Mouse (Mus musculus) stomach, embryonic 15.5 days (tissue): ENCODE measurements around the gene Reep3. TPM values are rescaled to one million over a fixed set of nuclear protein-coding genes. Genes with fewer than 3 reads are reported as not detected.

Experiments
- ATAC-seq: fragments of 200-750 bp; cut with Nextera tagmentation; 2 replicates; pipeline ENCODE4 v1.8.0; 2017; ENCODE audit warnings: low read depth, moderate number of reproducible peaks, moderate TSS enrichment; ENCODE audit not compliant: insufficient read depth, low FRiP score
- H3K27ac ChIP-seq: fragments of 300-500 bp; sonication (generic); 2 replicates; pipeline ENCODE4 v1.5.1; 2015; ENCODE audit warnings: mild to moderate bottlenecking, inconsistent platforms
- H3K27me3 ChIP-seq: fragments of 300-500 bp; sonication (generic); replicated peaks from 2 replicates; pipeline ENCODE4 v1.6.1; 2015; ENCODE audit warnings: inconsistent platforms
- H3K36me3 ChIP-seq: fragments of 300-500 bp; sonication (generic); 2 replicates; pipeline ENCODE4 v1.6.1; 2015; ENCODE audit warnings: inconsistent platforms
- H3K4me1 ChIP-seq: fragments of 300-500 bp; sonication (generic); 2 replicates; pipeline ENCODE4 v1.6.1; 2015; ENCODE audit warnings: inconsistent platforms
- H3K4me2 ChIP-seq: fragments of 300-500 bp; sonication (generic); 2 replicates; pipeline ENCODE4 v1.6.1; 2015; ENCODE audit warnings: mild to moderate bottlenecking, inconsistent platforms
- H3K4me3 ChIP-seq: fragments of 300-500 bp; sonication (generic); replicated peaks from 2 replicates; pipeline ENCODE4 v1.5.1; 2015; ENCODE audit warnings: inconsistent platforms
- H3K9ac ChIP-seq: fragments of 300-500 bp; sonication (generic); 2 replicates; pipeline ENCODE4 v1.6.1; 2015; ENCODE audit warnings: inconsistent platforms
- H3K9me3 ChIP-seq: fragments of 300-500 bp; sonication (generic); 2 replicates; pipeline ENCODE4 v1.6.1; 2016; ENCODE audit warnings: inconsistent platforms
- WGBS: fragments of 180-500 bp; shearing (Covaris S2); methylation state at CpG from one replicate; pipeline ENCODE4 v1.1.7; 2015; 5-methylcytosine and 5-hydroxymethylcytosine counted together
- polyA plus RNA-seq: library from polyadenylated mRNA; unstranded; fragments of >200 nt; fragmentation: Nextera tagmentation; extraction: Ambion mirVana; gene quantifications from 2 replicates; pipeline ENCODE4 v1.2.1, GENCODE M21; 2015

Gene Reep3
- polyA plus RNA-seq, 1 experiment from 2014 or later: 47.6 TPM

DNA sequence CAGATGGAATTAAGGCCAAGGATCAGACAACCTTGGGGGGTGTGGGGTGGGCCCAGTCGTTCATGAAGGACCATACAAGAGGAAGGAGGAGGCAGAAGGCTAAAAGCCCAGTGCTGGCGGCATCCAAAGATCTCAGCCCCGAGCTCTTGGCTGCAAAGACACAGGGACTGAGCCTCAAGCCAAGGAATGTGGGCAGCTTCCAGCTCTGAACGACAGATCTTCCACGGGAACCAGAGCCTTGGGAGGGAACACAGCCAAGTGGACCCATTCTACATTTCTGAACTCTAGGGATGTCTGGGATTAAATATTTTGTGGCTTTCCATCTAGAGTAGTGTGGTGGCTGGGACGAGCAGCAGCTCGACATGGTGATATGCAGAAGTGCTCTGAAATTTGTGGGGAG lies 38.4 kb downstream of the Reep3 start:
- no peak for ATAC-seq
- Histone ChIP-seq H3K9ac (no peak overlapping the region), H3K9me3 (no peaks in the 10 kb centered on the region), H3K27me3 (no peaks in the 10 kb centered on the region), H3K4me1 (peaks cover 15% of the 10 kb centered on the region), H3K27ac (peak overlapping the region; percentile 33; the same call in 1 of the 2 replicates), H3K4me3 (no peak overlapping the region), H3K36me3 (no peaks in the 10 kb centered on the region), H3K4me2 (no peak overlapping the region)
- 45% methylated on average over 7 of the region's 7 CpGs for WGBS

DNA sequence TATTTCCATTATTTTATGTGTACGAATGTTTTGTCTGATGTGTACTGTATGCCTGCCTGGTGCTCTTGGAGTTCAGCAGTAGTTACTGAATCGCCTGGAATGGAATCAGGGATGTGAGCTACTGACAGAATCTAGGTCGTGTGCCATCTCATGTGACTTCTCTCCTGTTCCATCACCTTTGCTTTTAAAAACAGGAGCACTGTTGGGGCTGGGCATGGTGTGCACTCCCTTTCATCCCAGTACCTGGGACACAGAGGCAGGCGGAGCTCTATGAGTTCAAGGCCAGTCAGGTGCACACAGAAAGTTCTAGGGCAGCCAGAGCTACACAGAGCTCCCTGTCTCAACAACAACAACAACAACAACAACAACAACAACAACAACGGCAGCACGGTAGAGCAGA lies 39.0 kb downstream of the Reep3 start:
- Histone ChIP-seq H3K27me3 (no peaks in the 10 kb centered on the region), H3K4me3 (no peak overlapping the region), H3K9ac (no peak overlapping the region), H3K36me3 (no peaks in the 10 kb centered on the region), H3K9me3 (no peaks in the 10 kb centered on the region), H3K4me2 (no peak overlapping the region), H3K27ac (peak overlapping the region; percentile 33; the same call in 1 of the 2 replicates), H3K4me1 (peaks cover 15% of the 10 kb centered on the region)
- no peak for ATAC-seq
- WGBS: 90% methylated on average over 6 of the region's 6 CpGs

DNA sequence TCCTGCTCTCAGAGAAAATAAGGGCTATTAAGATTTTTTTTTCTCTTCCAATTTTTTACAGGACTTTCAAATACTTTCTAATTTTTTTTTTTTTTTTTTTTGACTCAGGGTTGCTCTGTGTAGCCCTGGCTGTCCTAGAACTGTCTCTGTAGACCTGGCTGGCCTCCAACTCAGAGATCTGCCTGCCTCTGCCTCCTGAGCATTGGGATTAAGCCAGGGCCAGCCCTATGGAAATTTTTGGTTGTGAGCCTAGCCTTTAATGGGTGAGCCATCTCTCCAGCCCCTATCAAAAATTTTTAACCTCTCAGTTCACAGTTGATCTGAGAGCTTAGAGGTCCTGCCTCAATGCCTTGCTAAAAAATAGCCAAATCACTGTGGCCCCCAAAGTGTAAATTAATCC lies 39.5 kb downstream of the Reep3 start:
- no peak overlapping the region for H3K4me2 ChIP-seq
- H3K9ac ChIP-seq: no peak overlapping the region
- H3K27me3 ChIP-seq: no peaks in the 10 kb centered on the region
- H3K27ac ChIP-seq: 0 out of 2 replicates have a peak overlapping the region, but pooled peaks have one; percentile 84
- H3K4me1 ChIP-seq: peaks cover 15% of the 10 kb centered on the region
- no peak for ATAC-seq
- no peaks in the 10 kb centered on the region for H3K36me3 ChIP-seq
- H3K9me3 ChIP-seq: no peaks in the 10 kb centered on the region
- no peak overlapping the region for H3K4me3 ChIP-seq

DNA sequence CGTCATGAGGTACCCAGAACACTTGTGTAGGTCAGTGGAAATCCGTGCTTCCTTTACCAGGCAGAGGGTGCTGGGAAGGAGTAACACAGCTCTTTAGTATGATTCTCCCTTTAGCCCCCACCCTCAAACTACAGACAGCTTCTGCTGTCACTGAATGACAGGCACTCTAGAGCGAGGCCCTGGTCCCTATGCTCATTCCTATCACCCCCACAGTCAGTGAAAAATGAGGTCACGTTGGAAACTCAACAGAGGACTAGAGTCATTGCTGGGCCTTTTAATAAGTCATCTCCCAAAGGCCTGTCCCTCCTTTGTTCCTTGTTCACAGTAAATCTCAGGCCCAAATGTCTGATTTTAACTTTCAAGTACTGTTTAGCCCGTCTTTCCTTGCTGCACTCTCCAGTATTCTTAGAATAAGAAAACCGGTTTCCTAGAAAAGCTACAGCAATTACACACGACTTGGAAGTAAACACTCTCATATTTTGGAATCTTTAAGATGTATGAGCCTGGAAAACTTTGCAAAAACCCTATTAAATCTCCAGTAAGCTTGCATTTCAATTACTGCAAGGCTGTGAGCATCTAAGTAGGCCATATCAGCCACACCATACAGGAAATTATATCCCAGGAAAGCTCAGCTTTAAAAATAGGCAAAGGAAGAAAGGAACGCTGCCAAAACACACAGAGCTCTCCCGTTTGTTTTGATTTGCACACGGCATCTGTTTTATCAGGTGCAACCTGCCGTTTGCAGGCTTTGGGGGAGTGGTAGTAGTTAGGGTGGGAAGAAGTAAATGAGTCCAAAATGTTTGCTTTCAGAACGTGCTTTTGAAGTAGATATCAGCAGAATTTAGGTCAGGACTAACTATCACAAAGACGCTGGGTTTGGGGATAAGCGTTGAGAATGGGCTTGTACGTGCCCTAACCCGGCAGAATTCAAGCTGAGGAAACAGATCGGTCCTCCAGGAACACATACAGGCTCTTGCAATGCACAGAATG lies 40.6 kb downstream of the Reep3 start:
- H3K27ac ChIP-seq: peak overlapping the region; percentile 84
- H3K4me2 ChIP-seq: peak overlapping the region; percentile 38; the same call in 1 of the 2 replicates
- H3K36me3 ChIP-seq: no peaks in the 10 kb centered on the region
- ATAC-seq: peak; percentile 74
- 0 out of 2 replicates have a peak overlapping the region, but pooled peaks have one; percentile 5 for H3K4me3 ChIP-seq
- H3K9me3 ChIP-seq: no peaks in the 10 kb centered on the region
- no peak overlapping the region for H3K9ac ChIP-seq
- H3K4me1 ChIP-seq: peaks cover 15% of the 10 kb centered on the region
- H3K27me3 ChIP-seq: no peaks in the 10 kb centered on the region
- 25% methylated on average over 17 of the region's 17 CpGs for WGBS

DNA sequence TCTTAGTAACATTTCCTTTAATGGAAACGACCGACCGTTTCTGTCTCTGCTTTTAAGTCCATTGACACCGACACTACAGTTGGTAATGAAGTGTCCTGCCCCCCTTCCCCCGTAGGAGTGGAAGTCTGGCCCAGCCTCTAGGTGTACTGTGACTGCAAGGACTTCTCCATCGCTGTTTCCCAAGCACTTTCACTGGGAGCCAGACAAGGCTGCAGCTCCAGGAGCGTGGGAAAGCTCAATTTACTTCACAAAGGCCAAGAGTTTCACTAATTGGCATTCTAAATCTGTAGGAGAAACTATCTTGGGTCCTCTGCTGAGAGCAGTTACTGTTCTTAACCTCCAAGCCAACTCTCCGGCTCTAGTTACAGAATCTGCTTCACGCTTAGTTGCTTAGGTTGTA lies 43.3 kb downstream of the Reep3 start:
- no peak overlapping the region for H3K4me2 ChIP-seq
- 33% methylated on average over 9 of the region's 9 CpGs for WGBS
- no peak overlapping the region for H3K9ac ChIP-seq
- H3K27ac ChIP-seq: peak overlapping the region; percentile 76
- no peaks in the 10 kb centered on the region for H3K9me3 ChIP-seq
- no peaks in the 10 kb centered on the region for H3K36me3 ChIP-seq
- H3K4me1 ChIP-seq: peaks cover 15% of the 10 kb centered on the region
- no peaks in the 10 kb centered on the region for H3K27me3 ChIP-seq
- no peak overlapping the region for H3K4me3 ChIP-seq
- peak; percentile 29; the same call in 1 of the 2 replicates for ATAC-seq

DNA sequence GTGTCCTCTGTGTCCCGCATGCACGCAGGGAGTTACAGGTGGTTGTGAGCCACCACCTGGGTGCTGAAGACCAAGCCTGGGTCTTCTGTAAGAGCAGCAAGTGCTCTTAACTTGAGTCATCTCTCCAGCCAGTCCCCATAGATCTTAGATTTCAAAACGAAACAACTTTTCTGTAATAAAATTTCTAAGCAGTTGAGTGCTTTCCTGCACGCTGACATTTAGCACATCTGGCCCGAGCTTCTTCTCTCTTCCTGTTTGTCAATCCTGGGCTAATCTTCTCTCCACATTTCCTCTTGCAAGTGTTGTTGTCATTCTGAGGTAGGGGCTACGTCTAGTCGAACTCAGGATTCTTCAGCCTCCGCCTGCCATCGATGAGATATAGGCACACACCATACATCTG lies 44.3 kb downstream of the Reep3 start:
- no peaks in the 10 kb centered on the region for H3K27me3 ChIP-seq
- H3K4me1 ChIP-seq: peaks cover 12% of the 10 kb centered on the region
- no peak for ATAC-seq
- H3K36me3 ChIP-seq: no peaks in the 10 kb centered on the region
- H3K9me3 ChIP-seq: no peaks in the 10 kb centered on the region
- H3K27ac ChIP-seq: peak overlapping the region; percentile 49; the same call in 1 of the 2 replicates
- no peak overlapping the region for H3K9ac ChIP-seq
- no peak overlapping the region for H3K4me3 ChIP-seq
- 57% methylated on average over 9 of the region's 9 CpGs for WGBS
- H3K4me2 ChIP-seq: no peak overlapping the region

DNA sequence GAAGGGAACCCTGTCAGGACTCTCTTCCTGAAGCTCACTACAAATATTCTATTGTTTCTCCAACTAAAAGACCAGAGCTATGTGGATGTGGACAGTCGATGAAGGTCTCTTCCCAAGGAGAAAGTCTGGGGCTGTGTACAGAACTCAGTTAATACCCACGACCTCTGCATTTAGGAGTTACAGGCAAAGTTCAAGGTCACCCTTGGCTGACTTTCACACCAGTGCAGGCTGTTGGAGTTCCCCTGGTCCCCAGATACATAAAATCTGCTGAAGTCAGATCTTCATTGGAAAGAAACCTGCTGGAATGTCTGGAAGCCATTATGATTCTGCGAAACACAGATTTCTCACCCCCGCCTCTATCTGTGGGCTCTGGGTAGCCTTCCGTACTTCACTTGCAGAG lies 45.3 kb downstream of the Reep3 start:
- Histone ChIP-seq H3K27me3 (no peaks in the 10 kb centered on the region), H3K9ac (no peak overlapping the region), H3K27ac (no peak overlapping the region), H3K4me3 (no peak overlapping the region), H3K36me3 (no peaks in the 10 kb centered on the region), H3K9me3 (no peaks in the 10 kb centered on the region), H3K4me1 (peaks cover 8% of the 10 kb centered on the region), H3K4me2 (no peak overlapping the region)
- WGBS: 79% methylated on average over 5 of the region's 5 CpGs
- no peak for ATAC-seq

DNA sequence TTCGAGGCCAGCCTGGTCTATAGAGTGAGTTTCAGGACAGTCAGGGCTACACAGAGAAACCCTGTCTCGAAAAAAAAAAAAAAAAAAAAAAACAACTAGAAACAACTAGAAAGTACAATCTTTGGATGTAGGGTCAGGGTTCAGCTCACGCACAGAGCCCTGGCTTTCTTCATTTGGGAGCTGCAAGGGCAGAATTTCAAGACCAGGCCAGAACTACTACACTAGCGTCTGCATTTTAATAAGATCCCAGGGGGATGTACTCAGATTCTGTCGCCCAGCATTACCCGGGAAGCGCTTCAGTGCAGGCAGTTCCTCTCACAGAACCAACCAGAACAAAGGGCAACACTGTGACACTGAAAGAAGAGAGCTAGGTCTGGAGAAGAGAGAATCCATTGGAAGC lies 46.0 kb downstream of the Reep3 start:
- 79% methylated on average over 7 of the region's 7 CpGs for WGBS
- ATAC-seq: no peak
- Histone ChIP-seq H3K9ac (no peak overlapping the region), H3K36me3 (no peaks in the 10 kb centered on the region), H3K9me3 (no peaks in the 10 kb centered on the region), H3K27me3 (no peaks in the 10 kb centered on the region), H3K4me1 (peaks cover 5% of the 10 kb centered on the region), H3K4me2 (no peak overlapping the region), H3K27ac (no peak overlapping the region), H3K4me3 (no peak overlapping the region)

DNA sequence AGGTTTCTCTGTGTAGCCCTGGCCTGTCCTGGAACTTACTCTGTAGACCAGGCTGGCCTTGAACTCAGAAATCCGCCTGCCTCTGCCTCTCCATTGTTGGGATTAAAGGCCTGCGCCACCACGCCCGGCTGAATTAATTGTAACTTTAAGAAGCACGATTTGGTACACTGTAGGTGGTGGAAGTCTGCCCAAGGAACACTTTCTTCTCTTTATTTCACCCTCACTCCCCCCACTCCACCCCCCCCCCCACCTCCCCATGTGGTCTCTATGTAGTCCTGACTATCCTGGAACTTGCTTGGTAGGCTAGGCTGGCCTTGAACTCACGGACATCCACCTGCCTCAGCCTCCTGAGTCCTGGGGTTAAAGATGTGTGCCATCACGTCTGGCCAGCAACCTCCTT lies 47.1 kb downstream of the Reep3 start:
- Histone ChIP-seq H3K4me2 (no peak overlapping the region), H3K27ac (no peak overlapping the region), H3K4me3 (no peak overlapping the region), H3K9me3 (no peaks in the 10 kb centered on the region), H3K4me1 (peaks cover 3% of the 10 kb centered on the region; the same call in 1 of the 2 replicates), H3K9ac (no peak overlapping the region), H3K36me3 (no peaks in the 10 kb centered on the region), H3K27me3 (no peaks in the 10 kb centered on the region)
- 92% methylated on average over 7 of the region's 7 CpGs for WGBS
- ATAC-seq: no peak

DNA sequence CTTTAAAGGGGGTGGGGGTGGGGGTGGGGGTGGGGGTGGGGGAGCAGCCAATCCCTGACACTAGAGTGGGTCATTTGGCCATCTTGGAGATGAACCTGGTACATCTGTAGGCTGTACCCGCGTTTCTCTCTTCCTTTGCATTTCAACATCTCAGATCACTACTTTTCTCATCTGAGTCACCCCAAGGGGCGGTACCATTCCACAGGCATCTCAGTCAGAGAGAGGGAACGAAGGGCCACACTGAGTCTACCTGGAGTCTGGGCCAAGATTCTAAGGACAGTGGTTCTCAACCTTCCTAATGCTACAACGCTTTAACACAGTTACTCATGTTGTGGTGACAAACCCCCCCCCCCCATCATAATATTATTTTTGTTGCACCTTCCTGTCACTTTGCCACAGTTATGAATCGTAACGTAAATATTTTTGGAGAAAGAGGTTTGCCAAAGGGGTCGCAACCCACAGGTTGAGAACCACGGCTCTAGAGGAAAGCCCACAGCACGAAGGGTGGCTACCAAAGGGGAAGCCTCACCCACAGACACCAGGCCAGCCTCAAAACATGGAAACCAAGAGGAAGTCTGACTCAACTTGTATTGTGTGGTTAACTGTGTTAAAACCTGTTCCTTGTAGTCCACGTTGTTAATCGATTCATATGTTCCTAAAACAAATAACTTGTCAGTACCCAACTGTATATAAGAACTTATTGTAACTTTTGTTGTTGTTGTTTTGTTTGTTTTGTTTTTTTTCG lies 47.7 kb downstream of the Reep3 start:
- WGBS: 82% methylated on average over 13 of the region's 13 CpGs
- no peaks in the 10 kb centered on the region for H3K9me3 ChIP-seq
- H3K4me3 ChIP-seq: no peak overlapping the region
- H3K27ac ChIP-seq: no peak overlapping the region
- no peak overlapping the region for H3K4me2 ChIP-seq
- no peaks in the 10 kb centered on the region for H3K36me3 ChIP-seq
- H3K27me3 ChIP-seq: no peaks in the 10 kb centered on the region
- peaks cover 7% of the 10 kb centered on the region; the same call in 1 of the 2 replicates for H3K4me1 ChIP-seq
- no peak for ATAC-seq
- no peak overlapping the region for H3K9ac ChIP-seq

DNA sequence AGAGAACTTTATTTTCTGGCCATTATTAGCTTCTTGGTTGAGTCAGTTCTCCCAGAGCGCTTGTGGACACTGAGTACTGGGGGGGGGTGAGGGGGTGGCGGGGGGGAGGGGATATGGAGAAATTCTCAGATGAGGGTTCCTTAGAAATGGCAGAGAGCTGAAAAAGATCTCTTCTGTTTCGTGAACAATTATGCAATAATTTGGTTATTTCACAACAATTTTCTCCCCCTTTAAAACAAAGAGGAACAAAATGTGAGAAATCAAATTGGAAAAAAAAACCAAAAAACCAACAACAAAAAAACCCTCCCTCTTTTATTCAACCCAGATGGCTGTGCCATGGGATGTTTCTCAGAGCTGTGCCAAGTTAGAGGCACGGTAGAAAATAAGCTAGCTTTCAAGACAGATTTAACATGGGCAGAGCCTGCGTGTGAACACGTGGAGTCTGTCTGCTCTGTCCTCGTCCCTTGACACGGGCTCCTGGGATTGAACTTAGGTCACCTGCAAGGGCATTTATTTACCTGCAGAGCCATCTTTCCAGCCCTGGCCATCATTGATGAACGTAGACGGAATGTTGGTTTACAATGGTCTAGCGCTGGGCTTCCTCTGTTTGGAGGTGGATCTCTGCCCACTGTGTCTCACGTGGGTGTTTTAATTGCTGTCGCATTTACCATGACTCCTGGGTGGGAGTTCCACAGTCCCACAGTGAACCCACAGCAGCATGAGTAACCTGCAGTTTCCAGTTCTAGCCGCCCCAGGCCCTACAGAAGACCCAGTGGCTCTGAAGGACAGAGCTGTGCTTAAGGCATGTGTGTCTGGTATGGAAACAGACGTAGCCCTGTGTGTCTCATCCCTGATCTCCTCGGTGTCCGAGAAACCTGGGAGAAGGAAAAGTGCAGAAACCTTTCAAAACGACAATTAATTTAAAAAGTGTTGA lies 48.8 kb downstream of the Reep3 start:
- H3K9me3 ChIP-seq: no peaks in the 10 kb centered on the region
- H3K9ac ChIP-seq: no peak overlapping the region
- no peaks in the 10 kb centered on the region for H3K27me3 ChIP-seq
- H3K27ac ChIP-seq: no peak overlapping the region; the same call in 1 of the 2 replicates
- ATAC-seq: no peak
- no peak overlapping the region for H3K4me3 ChIP-seq
- H3K36me3 ChIP-seq: no peaks in the 10 kb centered on the region
- peaks cover 10% of the 10 kb centered on the region; the same call in 1 of the 2 replicates for H3K4me1 ChIP-seq
- H3K4me2 ChIP-seq: no peak overlapping the region
- WGBS: 74% methylated on average over 18 of the region's 18 CpGs
